Mouse (Mus musculus): ENCODE measurements around the gene Anxa6. TPM values are rescaled to one million over a fixed set of nuclear protein-coding genes. Genes with fewer than 3 reads are reported as not detected.

Gene Anxa6
- polyA plus RNA-seq (2014; fragmentation: Illumina TruSeq; extraction: RNeasy Lipid Tissue Mini Kit (QIAGEN cat#74804); ENCODE audit: low read depth, low replicate concordance) = 5.7 TPM

DNA sequence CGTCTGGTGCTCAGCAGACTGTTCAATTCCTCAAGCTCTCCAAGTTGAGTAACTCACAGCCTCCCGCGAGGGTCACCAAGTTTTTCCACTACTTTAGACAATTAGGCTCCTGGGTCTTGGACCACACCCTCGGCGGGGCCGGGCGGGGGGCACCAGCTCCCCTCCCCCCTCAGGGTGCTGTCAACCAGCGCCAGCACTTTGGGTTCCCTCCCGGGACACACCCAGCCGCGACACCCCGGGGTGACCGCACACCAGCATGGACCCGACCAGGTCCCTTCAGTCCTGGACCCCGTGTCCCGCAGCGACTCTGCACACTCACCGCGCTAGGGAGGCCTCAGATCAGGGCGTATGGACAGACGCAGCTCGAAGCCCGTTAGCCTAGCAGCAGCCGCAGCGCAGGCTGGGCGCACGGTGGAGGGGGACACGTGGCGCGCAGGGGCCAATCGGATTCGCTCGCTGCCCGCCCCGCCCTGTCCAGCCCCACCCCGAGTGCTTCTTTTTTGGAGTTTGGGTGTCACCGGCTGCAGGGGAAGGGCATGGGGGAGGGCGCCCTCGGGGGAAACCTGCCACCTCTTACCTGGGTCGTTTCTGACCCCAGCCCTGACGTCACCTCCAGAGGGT, at the start of gene Anxa6:
TSS of gene Anxa6 (minus strand) at position 406 of the 621 bp plus-strand sequence.

GRCm38 (mm10) chr11:55077331-55078231, 44.3 kb upstream of the Anxa6 start, which contains the start of gene Ccdc69:
Gene Ccdc69 (minus strand): TSS chr11:55078131.

GRCm38 (mm10) chr11:54962810-54963209, 70.4 kb downstream of the Anxa6 start, which contains the start of gene Tnip1:
Gene Tnip1 (minus strand): TSS chr11:54962917.

Other genes starting within 250 kb of the Anxa6 start
- gene Cdc42se2, start 245.8 kb downstream of the Anxa6 start, polyA plus RNA-seq (2014; fragmentation: Illumina TruSeq; extraction: RNeasy Lipid Tissue Mini Kit (QIAGEN cat#74804); ENCODE audit: low read depth, low replicate concordance) = 57.8 TPM
- 23.3 TPM for gene Lyrm7, start 172.5 kb downstream of the Anxa6 start, polyA plus RNA-seq (2014; fragmentation: Illumina TruSeq; extraction: RNeasy Lipid Tissue Mini Kit (QIAGEN cat#74804); ENCODE audit: low read depth, low replicate concordance)
- gene Hint1, start 167.1 kb downstream of the Anxa6 start, polyA plus RNA-seq (2014; fragmentation: Illumina TruSeq; extraction: RNeasy Lipid Tissue Mini Kit (QIAGEN cat#74804); ENCODE audit: low read depth, low replicate concordance) = 437 TPM
- gene Gpx3, start 131.0 kb downstream of the Anxa6 start, polyA plus RNA-seq (2014; fragmentation: Illumina TruSeq; extraction: RNeasy Lipid Tissue Mini Kit (QIAGEN cat#74804); ENCODE audit: low read depth, low replicate concordance) = 23.6 TPM
- 5.0 TPM for gene Tnip1, start 70.5 kb downstream of the Anxa6 start, polyA plus RNA-seq (2014; fragmentation: Illumina TruSeq; extraction: RNeasy Lipid Tissue Mini Kit (QIAGEN cat#74804); ENCODE audit: low read depth, low replicate concordance)
- gene Ccdc69, start 44.7 kb upstream of the Anxa6 start, polyA plus RNA-seq (2014; fragmentation: Illumina TruSeq; extraction: RNeasy Lipid Tissue Mini Kit (QIAGEN cat#74804); ENCODE audit: low read depth, low replicate concordance) = 2.6 TPM
- 16.9 TPM for gene Gm2a, start 64.7 kb upstream of the Anxa6 start, polyA plus RNA-seq (2014; fragmentation: Illumina TruSeq; extraction: RNeasy Lipid Tissue Mini Kit (QIAGEN cat#74804); ENCODE audit: low read depth, low replicate concordance)
- gene Slc36a3, start 118.3 kb upstream of the Anxa6 start, polyA plus RNA-seq (2014; fragmentation: Illumina TruSeq; extraction: RNeasy Lipid Tissue Mini Kit (QIAGEN cat#74804); ENCODE audit: low read depth, low replicate concordance) = not detected
- 1.2 TPM for gene Slc36a2, start 151.6 kb upstream of the Anxa6 start, polyA plus RNA-seq (2014; fragmentation: Illumina TruSeq; extraction: RNeasy Lipid Tissue Mini Kit (QIAGEN cat#74804); ENCODE audit: low read depth, low replicate concordance)
- gene Slc36a1, start 170.9 kb upstream of the Anxa6 start, polyA plus RNA-seq (2014; fragmentation: Illumina TruSeq; extraction: RNeasy Lipid Tissue Mini Kit (QIAGEN cat#74804); ENCODE audit: low read depth, low replicate concordance) = 17.9 TPM